Mouse (Mus musculus): Measurements from ENCODE around the gene Gm5965. TPM values are rescaled to one million over a fixed set of nuclear protein-coding genes. Genes with fewer than 3 reads are reported as not detected.
"Not testable (repeated sequence)": the region's sequence is repeated elsewhere in the genome, so short reads cannot be mapped to it uniquely, and the experiment has no call there.

Gene Gm5965
- polyA plus RNA-seq (2011; ENCODE audit: insufficient read depth, insufficient read length, low replicate concordance, missing spikeins), result not detected in 2 replicates

DNA sequence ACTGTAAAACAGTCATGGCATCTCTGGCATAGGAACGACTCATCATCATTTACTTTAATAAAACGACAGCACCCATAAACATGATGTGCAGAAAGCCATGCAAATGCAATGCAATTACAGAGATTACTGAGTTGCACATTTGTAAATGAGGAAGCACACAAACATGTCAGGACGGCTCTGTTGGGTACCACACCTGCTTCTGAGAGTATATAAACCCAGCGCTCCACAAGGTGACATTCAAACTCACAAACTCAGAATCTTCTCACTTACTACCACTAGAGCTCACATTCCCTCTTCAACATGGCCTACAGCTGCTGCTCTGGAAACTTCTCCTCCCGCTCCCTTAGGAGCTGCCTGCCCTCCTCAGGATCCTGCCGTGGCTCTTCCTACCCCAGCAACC lies at the start of gene Gm5965:
Gene Gm5965, plus strand, starts transcription at position 301 of the 400 bp plus-strand sequence.
- 79% methylated on average over 6 of the region's 6 CpGs for WGBS
- TF ChIP-seq POLR2A (IDR thresholded peaks at IDR 0.05; ENCODE audit: borderline replicate concordance, control insufficient read depth, low read depth, low read length), result no peak
- no peak for TF ChIP-seq CTCF (IDR thresholded peaks at IDR 0.05; ENCODE audit: control insufficient read depth, insufficient read depth, low read length)
- Histone ChIP-seq H3K4me3 (replicated peaks; ENCODE audit: control insufficient read depth, low read depth, low read length) (no peak within 1 kb of the TSS), H3K27ac (ENCODE audit: control insufficient read depth, insufficient read depth, low read depth, low read length, poor library complexity) (no peak within 1 kb of the TSS), H3K4me1 (ENCODE audit: control insufficient read depth, insufficient read depth, low read length) (no peaks in the 10 kb centered on the region)

DNA sequence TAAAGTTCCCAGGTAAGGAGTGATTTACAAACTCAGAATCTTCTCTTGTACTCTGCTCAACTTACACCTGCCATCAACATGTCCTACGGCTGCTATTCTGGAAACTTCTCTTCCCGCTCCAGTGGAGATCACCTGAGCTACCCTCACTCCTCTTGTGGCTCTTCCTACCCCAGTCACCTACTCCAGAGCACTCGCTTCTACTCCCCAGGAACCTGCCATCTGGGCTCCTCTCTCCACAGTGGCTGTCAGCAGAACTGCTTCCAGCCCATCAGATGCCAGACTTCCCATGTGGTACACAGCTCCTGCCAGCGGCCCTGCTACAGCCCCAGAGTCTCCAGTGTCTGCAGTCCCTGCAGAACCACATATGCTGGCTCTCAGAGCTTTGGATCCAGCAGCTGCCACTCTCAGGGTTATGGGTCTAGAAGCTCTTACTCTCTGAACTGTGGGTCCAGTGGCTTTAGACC lies 48.9 kb upstream of the Gm5965 start, which contains the start of gene Krtap13-1:
Gene Krtap13-1, plus strand, starts transcription at position 51 of the 464 bp plus-strand sequence.
- 71% methylated on average over 4 of the region's 4 CpGs for WGBS
- H3K4me3 ChIP-seq (replicated peaks; ENCODE audit: control insufficient read depth, low read depth, low read length), result no peak within 1 kb of the TSS
- H3K27ac ChIP-seq (ENCODE audit: control insufficient read depth, insufficient read depth, low read depth, low read length, poor library complexity), result no peak within 1 kb of the TSS
- TF ChIP-seq POLR2A (IDR thresholded peaks at IDR 0.05; ENCODE audit: borderline replicate concordance, control insufficient read depth, low read depth, low read length) (no peak), CTCF (IDR thresholded peaks at IDR 0.05; ENCODE audit: control insufficient read depth, insufficient read depth, low read length) (no peak)
- H3K4me1 ChIP-seq (ENCODE audit: control insufficient read depth, insufficient read depth, low read length), result no peaks in the 10 kb centered on the region

GRCm38 (mm10) chr16:88735391-88735790 lies 42.3 kb upstream of the Gm5965 start:
- H3K4me3 ChIP-seq (replicated peaks; ENCODE audit: control insufficient read depth, low read depth, low read length), result no peak overlapping the region
- 39% methylated on average over 2 of the region's 2 CpGs for WGBS
- no peak overlapping the region for H3K27ac ChIP-seq (ENCODE audit: control insufficient read depth, insufficient read depth, low read depth, low read length, poor library complexity)
- no peak for TF ChIP-seq CTCF (IDR thresholded peaks at IDR 0.05; ENCODE audit: control insufficient read depth, insufficient read depth, low read length)
- no peak for TF ChIP-seq POLR2A (IDR thresholded peaks at IDR 0.05; ENCODE audit: borderline replicate concordance, control insufficient read depth, low read depth, low read length)
- H3K4me1 ChIP-seq (ENCODE audit: control insufficient read depth, insufficient read depth, low read length), result no peaks in the 10 kb centered on the region

DNA sequence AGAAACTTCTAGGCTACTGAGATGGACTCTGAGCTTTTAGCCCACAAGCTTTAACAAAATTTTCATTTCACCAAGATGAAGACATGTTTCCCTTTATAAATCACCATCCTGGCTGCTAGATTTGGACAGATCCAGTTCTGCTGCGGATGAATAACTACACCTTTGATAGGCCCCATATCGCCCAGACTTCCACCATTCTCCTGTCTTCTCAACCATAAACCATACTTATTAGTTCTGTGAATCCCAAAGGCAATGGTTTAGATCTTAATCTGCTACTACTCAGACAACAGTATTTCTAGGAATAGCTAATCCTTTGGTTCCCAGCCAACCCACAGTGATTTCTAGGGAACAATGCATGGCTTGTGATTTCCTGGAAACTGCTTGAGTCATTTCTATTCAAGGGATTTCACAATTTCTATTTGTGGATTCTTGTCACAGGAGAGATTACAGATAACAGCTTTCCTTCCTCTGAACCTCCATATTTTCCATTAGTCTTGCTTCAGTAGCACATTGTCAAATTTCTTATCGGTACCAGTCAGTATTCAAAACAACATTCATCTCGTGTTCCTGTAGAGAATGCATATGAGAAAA lies 32.9 kb upstream of the Gm5965 start:
- no peak for TF ChIP-seq POLR2A (IDR thresholded peaks at IDR 0.05; ENCODE audit: borderline replicate concordance, control insufficient read depth, low read depth, low read length)
- TF ChIP-seq CTCF (IDR thresholded peaks at IDR 0.05; ENCODE audit: control insufficient read depth, insufficient read depth, low read length), result no peak
- 55% methylated on average over 4 of the region's 4 CpGs for WGBS
- Histone ChIP-seq H3K27ac (ENCODE audit: control insufficient read depth, insufficient read depth, low read depth, low read length, poor library complexity) (no peak overlapping the region), H3K4me1 (ENCODE audit: control insufficient read depth, insufficient read depth, low read length) (no peaks in the 10 kb centered on the region), H3K4me3 (replicated peaks; ENCODE audit: control insufficient read depth, low read depth, low read length) (no peak overlapping the region)

DNA sequence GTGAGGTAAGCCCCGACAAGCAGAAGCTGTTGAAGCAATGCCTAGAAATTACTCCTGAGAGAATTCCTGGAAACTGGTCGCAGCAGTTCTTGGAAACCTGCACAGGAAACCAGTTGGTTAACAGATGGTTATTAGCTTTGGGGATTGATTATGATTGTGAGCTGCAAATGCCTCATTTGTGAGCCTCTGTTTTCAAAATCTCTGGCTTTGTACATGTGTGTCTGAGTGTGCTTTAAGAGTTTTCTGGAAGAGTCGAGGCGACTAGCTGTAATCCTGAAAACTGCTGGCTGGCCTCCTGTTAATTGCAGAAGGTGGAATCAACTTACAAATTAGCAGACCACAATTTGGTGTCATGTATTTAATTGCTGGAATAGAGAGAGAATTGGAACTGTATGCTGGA lies 29.8 kb upstream of the Gm5965 start:
- no peaks in the 10 kb centered on the region for H3K4me1 ChIP-seq (ENCODE audit: control insufficient read depth, insufficient read depth, low read length)
- 50% methylated on average over 4 of the region's 4 CpGs for WGBS
- no peak for TF ChIP-seq POLR2A (IDR thresholded peaks at IDR 0.05; ENCODE audit: borderline replicate concordance, control insufficient read depth, low read depth, low read length)
- no peak for TF ChIP-seq CTCF (IDR thresholded peaks at IDR 0.05; ENCODE audit: control insufficient read depth, insufficient read depth, low read length)
- no peak overlapping the region for H3K27ac ChIP-seq (ENCODE audit: control insufficient read depth, insufficient read depth, low read depth, low read length, poor library complexity)
- H3K4me3 ChIP-seq (replicated peaks; ENCODE audit: control insufficient read depth, low read depth, low read length), result no peak overlapping the region

DNA sequence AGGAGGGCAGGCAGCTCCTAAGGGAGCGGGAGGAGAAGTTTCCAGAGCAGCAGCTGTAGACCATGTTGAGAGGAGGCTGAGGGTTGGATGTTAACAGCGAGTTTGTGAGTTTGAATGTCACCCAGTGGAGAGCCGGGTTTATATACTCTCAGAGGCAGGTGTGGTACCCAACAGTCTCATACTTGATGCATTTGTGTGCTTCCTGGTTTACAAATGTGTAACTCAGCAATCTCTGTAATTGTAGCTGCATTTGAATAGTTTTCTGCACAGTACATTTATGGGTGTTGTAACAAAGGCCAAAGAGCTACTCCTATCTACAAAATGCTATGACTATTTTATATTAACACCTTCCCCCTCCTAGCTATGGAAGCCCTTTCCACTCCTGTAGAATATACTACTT lies 26.2 kb upstream of the Gm5965 start, which contains the start of gene Krtap13:
Gene Krtap13, minus strand, starts transcription at position 101 of the 400 bp plus-strand sequence.
- not testable (repeated sequence) for H3K4me3 ChIP-seq (replicated peaks; ENCODE audit: control insufficient read depth, low read depth, low read length)
- 86% methylated on average over 3 of the region's 3 CpGs for WGBS

DNA sequence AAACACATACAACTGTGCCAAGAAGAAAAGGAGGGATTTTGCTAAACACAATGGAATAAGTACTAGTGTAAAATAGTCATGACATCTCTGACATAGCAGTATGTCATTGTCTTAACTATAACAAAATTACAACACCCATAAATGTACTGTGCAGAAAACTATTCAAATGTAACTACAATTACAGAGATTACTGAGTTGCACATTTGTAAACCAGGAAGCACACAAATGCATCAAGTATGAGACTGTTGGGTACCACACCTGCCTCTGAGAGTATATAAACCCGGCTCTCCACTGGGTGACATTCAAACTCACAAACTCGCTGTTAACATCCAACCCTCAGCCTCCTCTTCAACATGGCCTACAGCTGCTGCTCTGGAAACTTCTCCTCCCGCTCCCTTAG lies 19.1 kb upstream of the Gm5965 start, which contains the start of gene 2310034C09Rik:
Gene 2310034C09Rik, plus strand, starts transcription at position 301 of the 400 bp plus-strand sequence.
- not testable (repeated sequence) for H3K4me3 ChIP-seq (replicated peaks; ENCODE audit: control insufficient read depth, low read depth, low read length); H3K27ac ChIP-seq (ENCODE audit: control insufficient read depth, insufficient read depth, low read depth, low read length, poor library complexity); H3K4me1 ChIP-seq (ENCODE audit: control insufficient read depth, insufficient read depth, low read length)
- WGBS, result 77% methylated on average over 3 of the region's 3 CpGs

More for the DNA sequence above, 26.2 kb upstream of the Gm5965 start, which contains the start of gene Krtap13:
- H3K4me1 ChIP-seq (ENCODE audit: control insufficient read depth, insufficient read depth, low read length); H3K27ac ChIP-seq (ENCODE audit: control insufficient read depth, insufficient read depth, low read depth, low read length, poor library complexity): not testable (repeated sequence)

DNA sequence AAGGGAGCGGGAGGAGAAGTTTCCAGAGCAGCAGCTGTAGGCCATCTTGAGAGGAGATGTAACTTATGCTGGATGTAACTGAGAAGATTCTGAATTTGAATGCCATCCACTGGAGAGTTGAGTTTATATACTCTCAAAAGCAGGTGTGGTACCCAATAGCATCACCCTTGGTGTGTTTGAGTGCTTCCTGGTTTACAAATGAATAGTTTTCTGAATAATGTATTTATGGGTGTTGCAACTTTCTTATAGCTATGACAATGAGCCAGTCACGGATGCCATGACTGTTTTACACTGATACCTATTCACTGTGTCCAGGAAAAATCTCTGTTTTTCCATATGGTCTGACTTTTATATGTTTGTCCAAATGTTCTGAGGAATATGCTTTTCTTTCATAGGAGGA lies 3.6 kb upstream of the Gm5965 start, which contains the start of gene 2310057N15Rik:
Gene 2310057N15Rik, minus strand, starts transcription at position 101 of the 400 bp plus-strand sequence.
- WGBS, result 67% methylated on average over 2 of the region's 2 CpGs
- Histone ChIP-seq H3K27ac (ENCODE audit: control insufficient read depth, insufficient read depth, low read depth, low read length, poor library complexity) (no peak within 1 kb of the TSS), H3K4me3 (replicated peaks; ENCODE audit: control insufficient read depth, low read depth, low read length) (no peak within 1 kb of the TSS), H3K4me1 (ENCODE audit: control insufficient read depth, insufficient read depth, low read length) (no peaks in the 10 kb centered on the region)
- no peak for TF ChIP-seq POLR2A (IDR thresholded peaks at IDR 0.05; ENCODE audit: borderline replicate concordance, control insufficient read depth, low read depth, low read length)
- TF ChIP-seq CTCF (IDR thresholded peaks at IDR 0.05; ENCODE audit: control insufficient read depth, insufficient read depth, low read length), result no peak

DNA sequence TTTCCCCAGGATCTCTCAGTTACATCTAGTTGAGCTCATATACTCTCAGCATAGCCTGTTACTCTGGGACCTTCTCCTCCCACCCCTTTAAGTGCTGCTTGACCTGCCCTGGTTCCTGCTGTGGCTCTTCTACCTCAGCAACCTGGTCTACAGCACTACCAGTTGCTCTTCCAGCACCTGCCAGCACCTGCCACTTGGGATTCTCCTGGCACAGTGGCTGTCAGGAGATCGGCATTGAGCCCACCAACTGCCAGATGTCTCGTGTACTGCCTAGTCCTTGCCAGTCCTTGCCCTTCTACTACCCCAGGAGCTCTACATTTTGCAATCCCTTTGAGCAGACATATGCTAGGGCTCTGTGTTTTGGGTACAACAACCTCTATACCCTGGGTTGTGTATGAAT lies 9.1 kb downstream of the Gm5965 start:
- H3K4me1 ChIP-seq (ENCODE audit: control insufficient read depth, insufficient read depth, low read length), result no peaks in the 10 kb centered on the region

More for the DNA sequence above, 9.1 kb downstream of the Gm5965 start:
- no peak overlapping the region for H3K27ac ChIP-seq (ENCODE audit: control insufficient read depth, insufficient read depth, low read depth, low read length, poor library complexity)
- no peak for TF ChIP-seq POLR2A (IDR thresholded peaks at IDR 0.05; ENCODE audit: borderline replicate concordance, control insufficient read depth, low read depth, low read length)
- TF ChIP-seq CTCF (IDR thresholded peaks at IDR 0.05; ENCODE audit: control insufficient read depth, insufficient read depth, low read length), result no peak
- H3K4me3 ChIP-seq (replicated peaks; ENCODE audit: control insufficient read depth, low read depth, low read length), result no peak overlapping the region
- 60% methylated on average over 2 of the region's 2 CpGs for WGBS

Measured in bone marrow, adult 2 months (tissue).